Mouse (Mus musculus) heart, embryonic 15.5 days (tissue): ENCODE measurements around the gene Itpkc. TPM values are rescaled to one million over a fixed set of nuclear protein-coding genes. Genes with fewer than 3 reads are reported as not detected.

Experiments used
- ATAC-seq: fragments of 200-750 bp; cut with Nextera tagmentation; replicated peaks from 2 replicates; pipeline ENCODE4 v1.8.0; 2017; ENCODE audit warnings: low read depth, moderate TSS enrichment; ENCODE audit not compliant: insufficient number of reproducible peaks, insufficient read depth, low FRiP score
- H3K27ac ChIP-seq: fragments of 300-500 bp; sonication (generic); 2 replicates; pipeline ENCODE4 v1.5.1; 2015; ENCODE audit warnings: mild to moderate bottlenecking, inconsistent platforms
- H3K27me3 ChIP-seq: fragments of 300-500 bp; sonication (generic); 2 replicates; pipeline ENCODE4 v1.6.1; 2015; ENCODE audit warnings: inconsistent platforms
- H3K36me3 ChIP-seq: fragments of 300-500 bp; sonication (generic); 2 replicates; pipeline ENCODE4 v1.6.1; 2015; ENCODE audit warnings: mild to moderate bottlenecking, inconsistent platforms
- H3K4me1 ChIP-seq: fragments of 300-500 bp; sonication (generic); replicated peaks from 2 replicates; pipeline ENCODE4 v1.6.1; 2015; ENCODE audit warnings: inconsistent platforms
- H3K4me2 ChIP-seq: fragments of 300-500 bp; sonication (generic); 2 replicates; pipeline ENCODE4 v1.6.1; 2015; ENCODE audit warnings: inconsistent platforms, mild to moderate bottlenecking, moderate library complexity
- H3K4me3 ChIP-seq: fragments of 300-500 bp; sonication (generic); 2 replicates; pipeline ENCODE4 v1.5.1; 2015; ENCODE audit warnings: mild to moderate bottlenecking, inconsistent platforms
- H3K9ac ChIP-seq: fragments of 300-500 bp; sonication (generic); 2 replicates; pipeline ENCODE4 v1.6.1; 2015; ENCODE audit warnings: mild to moderate bottlenecking, inconsistent platforms
- H3K9me3 ChIP-seq: fragments of 300-500 bp; sonication (generic); replicated peaks from 2 replicates; pipeline ENCODE4 v1.6.1; 2016; ENCODE audit warnings: inconsistent platforms
- WGBS: fragments of 180-500 bp; shearing (Covaris S2); methylation state at CpG from one replicate; pipeline ENCODE4 v1.1.7; 2015; ENCODE audit warnings: mixed read lengths; 5-methylcytosine and 5-hydroxymethylcytosine counted together
- microRNA counts: library from miRNA; unstranded; fragments of <30 nt; microRNA quantifications from one replicate; lab custom pipeline; 2016
- microRNA-seq: library from miRNA; unstranded; fragments of <30 nt; microRNA quantifications from one replicate; pipeline ENCODE4, GENCODE M21; 2016
- polyA plus RNA-seq: library from polyadenylated mRNA; unstranded; fragments of >200 nt; fragmentation: Nextera tagmentation; extraction: Ambion mirVana; gene quantifications from 2 replicates; pipeline ENCODE4 v1.2.1, GENCODE M21; 2015

Itpkc gene
- polyA plus RNA-seq, 1 experiment from 2014 or later, result 2.4 TPM

- no peak overlapping the region for H3K4me3 ChIP-seq
- H3K4me1 ChIP-seq, result peaks cover 66% of the 10 kb centered on the region
- H3K27me3 ChIP-seq, result no peaks in the 10 kb centered on the region
- H3K27ac ChIP-seq, result no peak overlapping the region
- no peaks in the 10 kb centered on the region for H3K9me3 ChIP-seq
- 71% methylated on average over 5 of the region's 5 CpGs for WGBS
- 0 out of 2 replicates have a peak overlapping the region, but pooled peaks have one; percentile 10 for H3K9ac ChIP-seq
- H3K36me3 ChIP-seq, result peaks cover 30% of the 10 kb centered on the region
- H3K4me2 ChIP-seq, result peak overlapping the region; percentile 82
- ATAC-seq, result no peak
Observed at GRCm38 (mm10) chr7:27162780-27163449, 65.5 kb downstream of the Itpkc start.

GRCm38 (mm10) chr7:27161744-27162143 is 66.7 kb downstream of the Itpkc start:
- no peak for ATAC-seq
- no peak overlapping the region for H3K4me3 ChIP-seq
- no peaks in the 10 kb centered on the region for H3K27me3 ChIP-seq
- H3K9me3 ChIP-seq, result no peaks in the 10 kb centered on the region
- WGBS, result 75% methylated on average over 4 of the region's 4 CpGs
- H3K4me2 ChIP-seq, result no peak overlapping the region
- peaks cover 39% of the 10 kb centered on the region for H3K36me3 ChIP-seq
- H3K9ac ChIP-seq, result no peak overlapping the region
- H3K27ac ChIP-seq, result no peak overlapping the region
- peaks cover 58% of the 10 kb centered on the region for H3K4me1 ChIP-seq

GRCm38 (mm10) chr7:27160921-27161320 is 67.5 kb downstream of the Itpkc start:
- ATAC-seq, result no peak
- Histone ChIP-seq H3K36me3 (peaks cover 39% of the 10 kb centered on the region), H3K9me3 (no peaks in the 10 kb centered on the region), H3K27me3 (no peaks in the 10 kb centered on the region), H3K4me1 (peaks cover 58% of the 10 kb centered on the region), H3K9ac (no peak overlapping the region), H3K4me2 (no peak overlapping the region), H3K4me3 (no peak overlapping the region), H3K27ac (no peak overlapping the region)
- 82% methylated on average over 3 of the region's 3 CpGs for WGBS

- Histone ChIP-seq H3K27ac (peak overlapping the region; percentile 28; the same call in 1 of the 2 replicates), H3K4me2 (no peak overlapping the region), H3K9me3 (no peaks in the 10 kb centered on the region), H3K4me3 (no peak overlapping the region), H3K4me1 (peaks cover 48% of the 10 kb centered on the region), H3K9ac (no peak overlapping the region), H3K36me3 (peaks cover 35% of the 10 kb centered on the region), H3K27me3 (no peaks in the 10 kb centered on the region)
- WGBS, result 8% methylated on average over 8 of the region's 8 CpGs
- ATAC-seq, result peak; percentile 72
Observed at GRCm38 (mm10) chr7:27159882-27160281, 68.6 kb downstream of the Itpkc start.

GRCm38 (mm10) chr7:27159256-27159655 is 69.2 kb downstream of the Itpkc start:
- Histone ChIP-seq H3K4me3 (no peak overlapping the region), H3K4me1 (peaks cover 42% of the 10 kb centered on the region), H3K36me3 (peaks cover 32% of the 10 kb centered on the region), H3K9me3 (no peaks in the 10 kb centered on the region), H3K4me2 (no peak overlapping the region), H3K27me3 (no peaks in the 10 kb centered on the region), H3K27ac (no peak overlapping the region), H3K9ac (no peak overlapping the region)
- 91% methylated on average over 6 of the region's 6 CpGs for WGBS
- ATAC-seq, result no peak

GRCm38 (mm10) chr7:27158171-27158570 is 70.3 kb downstream of the Itpkc start:
- WGBS, result 93% methylated on average over 9 of the region's 9 CpGs
- H3K9me3 ChIP-seq, result no peaks in the 10 kb centered on the region
- H3K4me2 ChIP-seq, result no peak overlapping the region
- no peak overlapping the region for H3K4me3 ChIP-seq
- H3K27ac ChIP-seq, result no peak overlapping the region
- ATAC-seq, result no peak
- peaks cover 32% of the 10 kb centered on the region for H3K36me3 ChIP-seq
- H3K9ac ChIP-seq, result no peak overlapping the region
- H3K4me1 ChIP-seq, result peaks cover 35% of the 10 kb centered on the region
- H3K27me3 ChIP-seq, result no peaks in the 10 kb centered on the region

MicroRNAs encoded within 50 kb of the gene (microRNA counts, 519-probe panel; counts per million panel counts)
- not detected for microRNA mmu-miR-1191 (lab: Ali Mortazavi, UCI)

Small RNA genes lying within 50 kb of the gene (microRNA-seq; reads per million reads assigned to microRNA genes)
- 3.2 reads per million, percentile 11 among the genes with 10 or more reads in this experiment for gene Mir1191
- not detected for gene Mir3101

Other genes starting within 250 kb of the Itpkc start
- not detected in 2 replicates for gene Cyp2a12, start 199.6 kb downstream of the Itpkc start, polyA plus RNA-seq
- 4.0 and 20.7 TPM in 2 replicates for gene Cyp2f2, start 108.8 kb downstream of the Itpkc start, polyA plus RNA-seq
- gene Cyp2t4, start 74.9 kb downstream of the Itpkc start, polyA plus RNA-seq, result 0.11 TPM in 1 of 2 replicates, not detected in the other
- gene Egln2, start 61.9 kb downstream of the Itpkc start, polyA plus RNA-seq, result 45.7 and 65.8 TPM in 2 replicates
- 43.0 and 52.6 TPM in 2 replicates for gene Rab4b, start 49.8 kb downstream of the Itpkc start, polyA plus RNA-seq
- not detected in 2 replicates for gene Gm21983, start 47.6 kb downstream of the Itpkc start, polyA plus RNA-seq
- gene Mia, start 47.5 kb downstream of the Itpkc start, polyA plus RNA-seq, result 4.9 and 12.8 TPM in 2 replicates
- gene BC024978, start 32.9 kb downstream of the Itpkc start, polyA plus RNA-seq, result 2.6 and 3.1 TPM in 2 replicates
- gene Snrpa, start 32.4 kb downstream of the Itpkc start, polyA plus RNA-seq, result 111 and 166 TPM in 2 replicates
- gene Coq8b, start 4.4 kb upstream of the Itpkc start, polyA plus RNA-seq, result 13.9 and 14.7 TPM in 2 replicates
- 9.2 and 13.8 TPM in 2 replicates for gene Numbl, start 29.8 kb upstream of the Itpkc start, polyA plus RNA-seq
- 61.7 and 99.9 TPM in 2 replicates for gene Ltbp4, start 109.0 kb upstream of the Itpkc start, polyA plus RNA-seq
- gene Shkbp1, start 127.4 kb upstream of the Itpkc start, polyA plus RNA-seq, result 19.8 and 29.4 TPM in 2 replicates
- 0.34 TPM in 1 of 2 replicates, not detected in the other for gene Gm20479, start 128.8 kb upstream of the Itpkc start, polyA plus RNA-seq
- gene Sptbn4, start 219.0 kb upstream of the Itpkc start, polyA plus RNA-seq, result 0.11 and 0.39 TPM in 2 replicates
- gene Blvrb, start 219.3 kb upstream of the Itpkc start, polyA plus RNA-seq, result 51.4 and 67.5 TPM in 2 replicates
- gene Sertad3, start 245.1 kb upstream of the Itpkc start, polyA plus RNA-seq, result 19.0 and 21.9 TPM in 2 replicates